Mouse (Mus musculus) MEL (cell line): Measurements from ENCODE around the gene Ppp1r1c. TPM values are rescaled to one million over a fixed set of nuclear protein-coding genes. Genes with fewer than 3 reads are reported as not detected.

Experiments used
- DNase-seq: peaks from one replicate; pipeline ENCODE4 v3.0.0; 2011; ENCODE audit warnings: low read depth, low spot score
- H3K27ac ChIP-seq: 2 replicates; pipeline ENCODE4 v1.5.1; 2012; ENCODE audit warnings: low read depth, mild to moderate bottlenecking, control low read depth, low read length, moderate library complexity; ENCODE audit not compliant: control insufficient read depth
- H3K27me3 ChIP-seq, 2 experiments: fragments of 150-350 bp in 1 of 2; sonication (generic) in 1 of 2; 2 replicates each; pipeline ENCODE4 v1.6.1; 2012; ENCODE audit warnings: low read length in 2 of 2, mild to moderate bottlenecking in 2 of 2, improper control_type of control experiment in 1 of 2, moderate library complexity in 1 of 2; ENCODE audit not compliant: insufficient read depth in 2 of 2, control insufficient read depth in 1 of 2
- H3K36me3 ChIP-seq, 2 experiments: 2 replicates each; pipeline ENCODE4 v1.6.1; 2012 to 2014; ENCODE audit warnings: low read length in 2 of 2, improper control_type of control experiment in 1 of 2, inconsistent platforms in 1 of 2, mild to moderate bottlenecking in 1 of 2; ENCODE audit not compliant: insufficient read depth in 2 of 2, control insufficient read depth in 1 of 2
- H3K4me1 ChIP-seq, 2 experiments: fragments of 150-350 bp in 1 of 2; sonication (generic) in 1 of 2; 2 replicates each; pipeline ENCODE4 v1.6.1; 2012; ENCODE audit warnings: low read length in 2 of 2, improper control_type of control experiment in 1 of 2, mild to moderate bottlenecking in 1 of 2; ENCODE audit not compliant: insufficient read depth in 2 of 2, control insufficient read depth in 1 of 2
- H3K4me3 ChIP-seq, 2 experiments: fragments of 150-350 bp in 1 of 2; sonication (generic) in 1 of 2; 2 replicates each; pipeline ENCODE4 v1.5.1; 2012; ENCODE audit warnings: low read depth in 2 of 2, low read length in 2 of 2, mild to moderate bottlenecking in 2 of 2, moderate library complexity in 2 of 2, control low read depth in 1 of 2, improper control_type of control experiment in 1 of 2; ENCODE audit not compliant: control insufficient read depth in 1 of 2, insufficient read depth in 1 of 2
- H3K79me2 ChIP-seq: 2 replicates; pipeline ENCODE4 v1.6.1; 2012; ENCODE audit warnings: mild to moderate bottlenecking, low read length, moderate library complexity; ENCODE audit not compliant: control insufficient read depth, poor library complexity, insufficient read depth
- H3K9ac ChIP-seq: 2 replicates; pipeline ENCODE4 v1.6.1; 2012; ENCODE audit warnings: low read depth, mild to moderate bottlenecking, control low read depth, low read length, moderate library complexity; ENCODE audit not compliant: control insufficient read depth, poor library complexity, severe bottlenecking
- H3K9me3 ChIP-seq: fragments of 150-350 bp; sonication (generic); replicated peaks from 2 replicates; pipeline ENCODE4 v1.6.1; 2012; ENCODE audit warnings: mild to moderate bottlenecking, low read length, improper control_type of control experiment, moderate library complexity; ENCODE audit not compliant: insufficient read depth
- BHLHE40 ChIP-seq: IDR thresholded peaks from 2 replicates; pipeline ENCODE4 v1.6.1; 2012; ENCODE audit warnings: low read depth, mild to moderate bottlenecking, inconsistent platforms, low read length, improper control_type of control experiment, borderline replicate concordance
- CHD2 ChIP-seq: IDR thresholded peaks from 2 replicates; pipeline ENCODE4 v1.6.1; 2011; ENCODE audit warnings: low read length, improper control_type of control experiment
- ELF1 ChIP-seq: IDR thresholded peaks from 2 replicates; pipeline ENCODE4 v1.6.1; 2014; ENCODE audit warnings: low read depth, mild to moderate bottlenecking, inconsistent platforms, low read length, improper control_type of control experiment, moderate library complexity
- EP300 ChIP-seq, 2 experiments: IDR thresholded peaks; 2 replicates each; pipeline ENCODE4 v1.6.1; 2011; ENCODE audit warnings: improper control_type of control experiment in 2 of 2, low read length in 2 of 2, low read depth in 1 of 2, mild to moderate bottlenecking in 1 of 2
- ETS1 ChIP-seq: IDR thresholded peaks from 2 replicates; pipeline ENCODE4 v1.6.1; 2012; ENCODE audit warnings: low read depth, mild to moderate bottlenecking, inconsistent platforms, low read length, improper control_type of control experiment, moderate library complexity
- GATA1 ChIP-seq: IDR thresholded peaks from 2 replicates; pipeline ENCODE4 v1.6.1; 2011; ENCODE audit warnings: low read depth, low read length, improper control_type of control experiment
- KAT2A ChIP-seq: conservative IDR thresholded peaks from 2 replicates; pipeline ENCODE4 v1.6.1; 2012; ENCODE audit warnings: low read depth, low read length, improper control_type of control experiment, inconsistent platforms
- NRF1 ChIP-seq: IDR thresholded peaks from 2 replicates; pipeline ENCODE4 v1.6.1; 2014; ENCODE audit warnings: low read depth, mild to moderate bottlenecking, inconsistent platforms, low read length, improper control_type of control experiment, moderate library complexity; ENCODE audit not compliant: poor library complexity, insufficient read depth, severe bottlenecking
- POLR2AphosphoS5 ChIP-seq: IDR thresholded peaks from 2 replicates; pipeline ENCODE4 v1.6.1; 2012; ENCODE audit warnings: low read depth, borderline replicate concordance, mild to moderate bottlenecking, inconsistent platforms, low read length, moderate library complexity, mixed read lengths
- TCF12 ChIP-seq: IDR thresholded peaks from 2 replicates; pipeline ENCODE4 v1.6.1; 2014; ENCODE audit warnings: low read depth, mild to moderate bottlenecking, inconsistent platforms, low read length, improper control_type of control experiment, moderate library complexity
- polyA plus RNA-seq, 2 experiments: library from polyadenylated mRNA; stranded (reverse) in 1 of 2; unstranded in 1 of 2; fragments of >175 nt in 1 of 2; fragments of >200 nt in 1 of 2; gene quantifications; 2 replicates each; pipeline versions ENCODE4 v1.2.1 to v1.2.4; 2012; ENCODE audit warnings: low replicate concordance in 2 of 2, low read depth in 1 of 2; ENCODE audit not compliant: insufficient read length in 2 of 2, insufficient read depth in 1 of 2, missing spikeins in 1 of 2
- total RNA-seq: library from RNA; depleted of rRNA; stranded (reverse); fragments of 300-350 nt; gene quantifications from 2 replicates; pipeline ENCODE4 v1.2.3, GENCODE M21; 2012

Gene Ppp1r1c
- total and polyA plus RNA-seq, 3 experiments, result not detected

- no peak overlapping the region for H3K9ac ChIP-seq
- no peaks in the 10 kb centered on the region for H3K27me3 ChIP-seq
- peaks cover 0 to 25% of the 10 kb centered on the region in 2 experiments; a peak in 2 of 4 replicates for H3K36me3 ChIP-seq
- no peaks in the 10 kb centered on the region for H3K79me2 ChIP-seq
- TF ChIP-seq GATA1 (peak; percentile 74), BHLHE40 (no peak), EP300 (IDR thresholded peaks at IDR 0.05; ENCODE audit: low read depth in 1 of 2, low read length in 2 of 2) (peak; percentile 60 to 68; a peak in 3 of 4 replicates), TCF12 (peak; percentile 27; the same call in 1 of the 2 replicates), ETS1 (peak; percentile 97)
- H3K27ac ChIP-seq, result no peak overlapping the region
- H3K9me3 ChIP-seq, result no peaks in the 10 kb centered on the region
- peak; percentile 46 for DNase-seq
- peaks cover 15 to 18% of the 10 kb centered on the region in 2 experiments for H3K4me1 ChIP-seq
- H3K4me3 ChIP-seq, result no peak overlapping the region
These were observed 16.7 kb upstream of the Ppp1r1c start for GRCm38 (mm10) chr2:79690838-79691237.

GRCm38 (mm10) chr2:79695190-79695589 is 12.4 kb upstream of the Ppp1r1c start:
- H3K4me3 ChIP-seq, result no peak overlapping the region
- H3K4me1 ChIP-seq, result peaks cover 24 to 38% of the 10 kb centered on the region in 2 experiments
- H3K9ac ChIP-seq, result peak overlapping the region; percentile 27; the same call in 1 of the 2 replicates
- peaks cover 0 to 45% of the 10 kb centered on the region in 2 experiments; a peak in 2 of 4 replicates for H3K36me3 ChIP-seq
- no peaks in the 10 kb centered on the region for H3K9me3 ChIP-seq
- TF ChIP-seq CHD2, result no peak
- TF ChIP-seq KAT2A, result no peak
- 0 out of 2 replicates have a peak, but pooled peaks have one; percentile 24 for TF ChIP-seq GATA1
- H3K27ac ChIP-seq, result no peak overlapping the region
- no peaks in the 10 kb centered on the region for H3K79me2 ChIP-seq
- H3K27me3 ChIP-seq, result no peaks in the 10 kb centered on the region
- DNase-seq, result no peak

GRCm38 (mm10) chr2:79695939-79696338 is 11.6 kb upstream of the Ppp1r1c start:
- H3K79me2 ChIP-seq, result no peaks in the 10 kb centered on the region
- no peaks in the 10 kb centered on the region for H3K27me3 ChIP-seq
- peak; percentile 91 for DNase-seq
- H3K27ac ChIP-seq, result no peak overlapping the region
- peak overlapping the region in 1 of 2 experiments; percentile 37; a peak in 2 of 4 replicates for H3K4me3 ChIP-seq
- H3K36me3 ChIP-seq, result peaks cover 0 to 37% of the 10 kb centered on the region in 2 experiments; a peak in 2 of 4 replicates
- H3K4me1 ChIP-seq, result peaks cover 17 to 34% of the 10 kb centered on the region in 2 experiments
- TF ChIP-seq POLR2AphosphoS5 (no peak), NRF1 (peak; percentile 50; the same call in 1 of the 2 replicates), ELF1 (peak; percentile 76)
- H3K9me3 ChIP-seq, result no peaks in the 10 kb centered on the region
- no peak overlapping the region; the same call in 1 of the 2 replicates for H3K9ac ChIP-seq
